Mouse (Mus musculus) ZHBTc4 (cell line): ENCODE measurements around the gene Vmn1r5.
A peak's percentile ranks its signal among the peaks of the same experiment; 100 is the strongest.
"Not testable (repeated sequence)": the region's sequence is repeated elsewhere in the genome, so short reads cannot be mapped to it uniquely, and the experiment has no call there.

Experiments
- DNase-seq: peaks from one replicate; pipeline ENCODE4 v3.0.0-alpha.2; 2011; ENCODE audit warnings: low read depth, low spot score

The Vmn1r5 gene

DNA sequence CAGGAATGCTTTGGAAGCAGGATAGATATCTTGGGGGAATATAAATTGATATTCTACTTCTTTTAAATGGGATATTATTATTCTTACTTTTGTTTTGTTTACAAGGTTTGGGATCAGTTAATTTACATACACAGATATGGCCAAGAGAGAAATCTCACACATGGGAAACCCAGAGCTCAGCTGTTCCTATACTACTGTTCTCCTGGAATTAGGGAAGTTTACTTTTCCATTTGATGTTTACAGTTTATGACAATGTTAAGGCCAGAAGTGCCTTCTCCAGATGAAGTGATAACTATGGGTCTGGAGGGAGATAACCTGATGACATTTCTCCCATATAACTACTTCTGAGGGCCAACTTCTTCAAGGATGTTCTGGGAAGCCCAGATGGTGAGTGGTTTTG lies at the start of gene Vmn1r5:
TSS of gene Vmn1r5 (plus strand) at position 301 of the 400 bp plus-strand sequence.
- DNase-seq = no peak

DNA sequence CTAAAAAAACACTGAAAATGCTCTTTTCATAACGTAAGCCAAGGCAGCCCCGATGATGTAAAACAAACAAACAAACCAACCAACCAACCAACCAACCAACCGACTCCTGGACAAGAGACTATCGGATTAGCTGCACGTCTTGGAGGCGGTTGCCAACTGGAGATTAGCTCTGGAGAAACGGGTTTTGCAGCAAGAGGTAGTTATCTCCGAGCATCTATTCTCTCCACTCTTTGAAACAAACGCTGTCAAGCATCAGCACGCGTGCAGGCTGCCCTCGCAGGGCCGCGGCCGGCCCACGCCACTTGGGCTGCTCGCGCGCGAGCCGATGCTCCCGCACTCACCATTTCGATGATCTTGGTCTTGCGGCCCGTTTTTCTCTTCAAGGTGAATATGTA lies 46.7 kb upstream of the Vmn1r5 start:
- no peak for DNase-seq

DNA sequence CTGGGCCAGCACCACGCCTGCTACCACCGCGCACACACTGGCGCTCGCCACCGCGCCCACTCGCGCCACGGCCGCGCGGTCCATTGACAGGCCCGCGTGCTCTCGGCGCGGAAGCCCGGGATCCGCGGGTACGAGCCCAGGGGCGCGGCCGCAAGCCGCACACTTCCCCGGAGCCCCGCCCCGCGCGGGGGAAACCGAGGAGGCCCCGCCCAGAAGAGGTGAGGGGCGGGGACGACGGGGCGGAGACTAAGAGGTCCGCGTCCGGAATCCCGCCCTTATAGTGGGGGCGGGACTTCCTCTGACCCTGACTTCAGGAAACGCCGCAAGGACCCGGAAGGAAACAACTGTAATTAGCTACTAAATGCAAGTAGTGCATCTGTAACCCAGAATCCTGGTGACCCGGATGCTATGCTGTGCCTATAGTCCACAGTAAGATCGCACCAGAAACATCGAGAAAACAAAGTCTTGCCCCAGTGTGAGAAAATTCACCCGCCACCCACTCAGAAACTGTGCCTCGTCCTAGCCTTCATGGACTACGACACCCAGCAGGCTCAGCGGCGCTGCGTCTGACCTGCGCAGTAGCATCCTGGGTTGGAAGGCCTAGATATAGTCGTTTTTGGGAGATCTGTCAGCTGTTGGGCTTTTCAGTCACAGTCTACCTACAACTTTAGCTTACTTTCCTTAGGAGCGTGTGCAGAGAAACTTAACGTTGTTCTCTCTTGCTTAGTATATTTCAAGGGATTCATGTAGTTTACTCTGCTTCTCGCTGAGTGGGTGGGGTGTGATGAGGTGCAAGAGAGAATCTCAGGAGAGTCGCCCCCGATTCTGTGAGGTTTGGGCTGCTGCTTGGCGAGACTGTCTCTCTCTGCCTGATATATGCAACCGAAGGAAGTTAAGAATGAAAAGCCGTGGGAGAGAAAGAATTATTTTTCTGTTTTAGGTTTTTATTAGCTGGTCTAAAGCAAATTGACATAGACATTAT lies 46.1 kb upstream of the Vmn1r5 start, which contains the start of the genes Nt5c3 and Vmn1r4:
TSS of gene Nt5c3 (minus strand) at position 207 of the 982 bp plus-strand sequence.
TSS of gene Vmn1r4 (plus strand) at position 290 of the 982 bp plus-strand sequence.
- peak; percentile 97 for DNase-seq

DNA sequence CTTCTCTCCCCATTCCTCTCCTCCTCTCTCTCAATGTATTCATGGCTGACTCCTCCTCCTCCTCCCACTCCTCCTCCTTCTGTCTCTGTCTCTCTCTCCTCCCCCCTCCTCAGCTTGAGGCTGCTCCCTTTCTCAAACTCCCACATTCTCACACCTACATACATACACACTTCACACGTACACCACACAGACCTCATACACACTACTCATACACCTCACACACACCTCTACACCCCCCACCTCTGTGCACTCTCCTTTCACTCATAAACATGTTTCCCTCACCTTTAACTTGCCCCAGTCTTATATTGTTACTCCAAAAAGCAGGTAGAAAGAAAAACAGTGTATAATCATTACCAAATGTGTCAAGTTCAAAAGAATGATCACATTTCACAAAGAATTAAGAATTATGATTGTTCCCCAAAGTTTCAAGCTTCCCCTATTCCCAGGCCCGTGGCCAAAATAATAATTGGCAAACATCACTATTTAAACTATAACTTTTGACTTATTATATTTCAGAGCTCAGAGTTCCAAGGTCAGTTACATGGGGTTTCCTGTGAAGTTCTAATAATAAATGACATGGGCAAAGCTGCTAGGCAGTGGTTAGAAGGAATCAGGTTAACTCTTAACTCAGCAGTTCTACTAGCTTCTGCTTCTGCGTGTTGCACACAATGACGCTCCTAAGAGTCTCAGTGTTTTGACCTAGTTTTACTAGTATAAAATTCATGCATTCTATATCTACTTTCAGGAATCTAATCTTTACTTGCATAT lies 38.2 kb upstream of the Vmn1r5 start:
- DNase-seq = no peak

DNA sequence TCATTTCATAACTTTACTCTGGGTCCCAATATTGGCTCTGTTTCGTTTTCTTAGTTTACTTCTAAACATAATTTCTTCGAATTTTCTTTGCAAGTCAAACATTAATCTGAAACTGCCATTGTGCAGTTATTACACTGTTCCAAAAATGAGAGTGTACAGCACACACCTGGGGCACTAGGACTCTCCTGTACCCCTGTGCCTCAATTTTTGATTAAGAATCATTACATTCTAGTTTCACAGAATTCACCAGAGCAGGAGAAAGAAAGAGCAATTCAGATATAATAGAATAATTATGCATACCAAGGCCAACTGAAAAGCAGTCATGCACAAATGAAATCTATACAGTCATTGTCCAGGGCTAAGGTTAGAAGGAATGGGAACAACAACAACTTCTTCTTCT lies 37.6 kb upstream of the Vmn1r5 start:
- DNase-seq = no peak

DNA sequence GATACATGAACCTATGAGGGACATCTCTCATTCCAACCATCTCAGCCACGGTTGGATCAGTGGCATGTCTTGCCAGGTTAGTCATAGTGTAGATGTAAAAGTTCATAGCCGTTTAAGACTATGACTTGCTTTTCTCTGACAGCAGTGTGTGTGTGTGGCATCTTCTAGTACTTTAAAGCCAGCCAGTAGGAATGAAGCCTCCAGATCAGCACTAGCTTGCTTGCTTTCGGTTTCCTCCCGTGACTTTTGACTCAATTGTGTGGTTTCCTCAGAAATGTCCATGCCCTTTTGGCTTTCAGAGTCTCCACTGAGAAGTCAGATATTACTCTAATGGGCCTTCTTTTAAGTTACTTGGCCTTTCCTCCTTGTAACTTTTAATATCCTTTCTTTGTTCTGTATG lies 35.7 kb upstream of the Vmn1r5 start:
- DNase-seq = no peak

DNA sequence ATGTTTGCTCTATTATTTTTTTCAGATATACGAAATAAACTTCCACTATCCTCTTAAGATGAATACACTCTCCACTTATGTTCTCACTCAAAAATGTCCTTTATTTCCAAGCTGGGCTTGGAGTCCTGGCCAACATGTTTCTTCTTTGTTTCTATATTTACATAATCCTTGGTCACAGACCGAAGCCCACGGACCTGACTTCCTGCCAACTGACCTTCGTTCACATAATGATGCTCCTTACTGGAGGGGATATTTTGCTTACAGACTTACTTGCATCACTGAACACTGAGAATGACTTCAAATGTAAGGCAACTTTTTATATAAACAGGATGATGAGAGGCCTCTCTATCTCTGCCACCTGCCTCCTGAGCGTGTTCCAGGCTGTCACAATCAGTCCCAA lies 13.6 kb upstream of the Vmn1r5 start:
- no peak for DNase-seq

DNA sequence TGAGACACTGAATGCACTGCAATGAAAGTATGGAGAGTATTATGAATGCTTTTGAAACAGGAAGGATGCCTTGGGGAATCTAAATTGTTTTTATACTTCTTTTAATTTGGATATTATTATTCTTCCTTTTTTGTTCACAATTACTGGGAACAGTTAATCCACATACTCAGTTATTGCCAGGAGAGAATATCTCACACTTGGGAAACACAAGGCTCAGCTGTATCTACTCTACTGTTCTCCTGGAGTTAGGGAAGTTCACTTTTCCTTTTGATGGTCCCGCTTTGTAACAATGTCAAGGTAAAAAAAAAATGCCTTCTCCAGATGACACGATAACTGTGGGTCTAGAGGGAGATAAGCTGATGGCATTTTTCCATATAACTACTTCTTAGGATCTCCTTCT lies 26.9 kb downstream of the Vmn1r5 start, which contains the start of gene Vmn1r6:
TSS of gene Vmn1r6 (plus strand) at position 301 of the 400 bp plus-strand sequence.
- DNase-seq = no peak

DNA sequence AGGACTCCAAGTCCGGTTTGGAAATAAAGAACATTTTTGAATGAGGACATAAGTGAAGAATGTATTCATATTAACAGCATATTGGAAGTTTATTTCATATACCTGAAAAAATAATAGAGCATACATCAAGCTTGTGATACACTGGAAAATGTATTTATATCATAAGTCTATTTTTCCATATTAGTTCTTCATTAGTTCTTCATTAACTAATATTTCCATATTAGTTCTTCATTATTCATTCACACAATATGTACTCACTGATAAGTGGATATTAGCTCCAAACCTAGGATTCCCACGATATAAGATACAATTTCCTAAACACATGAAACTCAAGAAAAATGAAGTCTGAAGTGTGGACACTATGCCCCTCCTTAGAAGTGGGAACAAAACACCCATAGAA lies 55.2 kb downstream of the Vmn1r5 start, which contains the start of gene Vmn1r7:
TSS of gene Vmn1r7 (minus strand) at position 101 of the 400 bp plus-strand sequence.
- DNase-seq = not testable (repeated sequence)

DNA sequence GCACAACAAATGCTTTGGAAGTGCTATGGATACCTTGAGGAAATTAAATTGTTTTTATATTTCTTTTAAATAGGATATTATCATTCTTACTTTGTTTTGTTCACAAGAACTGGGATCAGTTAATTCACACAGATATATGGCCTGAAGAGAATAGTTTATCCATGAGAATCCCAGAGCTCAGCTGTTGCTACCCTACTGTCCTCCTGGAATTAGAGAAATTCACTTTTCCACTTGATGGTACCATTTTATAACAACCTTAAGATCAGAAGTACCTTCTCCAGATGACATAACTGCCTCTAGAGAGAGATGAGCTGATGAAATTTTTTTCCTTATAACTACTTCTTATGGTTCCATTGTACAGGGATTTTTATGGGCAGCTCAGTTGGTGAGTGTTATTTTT lies 61.9 kb downstream of the Vmn1r5 start, which contains the start of gene Vmn1r8:
TSS of gene Vmn1r8 (plus strand) at position 301 of the 400 bp plus-strand sequence.
- no peak for DNase-seq

DNA sequence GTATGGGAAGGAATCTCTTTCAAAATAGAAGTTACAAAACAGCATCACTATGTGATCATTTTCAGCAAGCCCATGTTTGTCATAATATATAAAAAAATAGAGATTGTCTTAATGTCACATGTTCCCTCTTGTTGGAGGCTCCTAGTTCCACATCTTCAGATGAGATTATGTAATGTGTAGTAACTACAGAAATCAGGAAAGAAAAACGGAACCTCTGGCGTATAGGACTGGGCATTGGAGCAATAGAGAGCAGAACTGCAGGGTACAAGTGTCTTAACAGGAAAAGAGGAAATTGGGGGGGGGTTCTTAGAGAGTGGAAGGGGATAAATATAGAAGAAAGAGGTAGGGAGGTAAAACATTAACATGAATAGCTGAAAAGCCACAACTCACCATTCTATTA lies 64.6 kb downstream of the Vmn1r5 start:
- no peak for DNase-seq
